Mouse (Mus musculus): ENCODE data around the gene Snrk. TPM values are rescaled to one million over a fixed set of nuclear protein-coding genes. Genes with fewer than 3 reads are reported as not detected.

Snrk gene
- polyA plus RNA-seq, 1 experiment from 2014 or later = 28.6 TPM

GRCm38 (mm10) chr9:122173405-122174233, 56.6 kb downstream of the Snrk start:
- Histone ChIP-seq H3K9me3 (ENCODE audit: control insufficient read depth, low read length) (no peaks in the 10 kb centered on the region), H3K27me3 (ENCODE audit: control insufficient read depth, insufficient read depth, low read length) (no peaks in the 10 kb centered on the region), H3K27ac (replicated peaks; ENCODE audit: low read depth, low read length) (no peak overlapping the region), H3K4me2 (ENCODE audit: low read depth, severe bottlenecking) (no peak overlapping the region), H3K9ac (ENCODE audit: low read length) (no peak overlapping the region), H3K4me3 (ENCODE audit: low read depth, low read length) (no peak overlapping the region), H3K4me1 (ENCODE audit: control insufficient read depth, insufficient read depth, low read length) (no peaks in the 10 kb centered on the region), H3K36me3 (ENCODE audit: control insufficient read depth, insufficient read depth, low read length) (no peaks in the 10 kb centered on the region)
- no peak for DNase-seq (ENCODE audit: low spot score)
- 77% methylated on average over 9 of the region's 9 CpGs for WGBS
- ATAC-seq (ENCODE audit: insufficient number of reproducible peaks, low FRiP score, low TSS enrichment, low read depth) = no peak

- no peak for DNase-seq (ENCODE audit: low spot score)
- H3K4me1 ChIP-seq (ENCODE audit: control insufficient read depth, insufficient read depth, low read length) = no peaks in the 10 kb centered on the region; the same call in 1 of the 2 replicates
- no peaks in the 10 kb centered on the region for H3K27me3 ChIP-seq (ENCODE audit: control insufficient read depth, insufficient read depth, low read length)
- no peaks in the 10 kb centered on the region for H3K36me3 ChIP-seq (ENCODE audit: control insufficient read depth, insufficient read depth, low read length)
- H3K4me2 ChIP-seq (ENCODE audit: low read depth, severe bottlenecking) = no peak overlapping the region
- no peak overlapping the region for H3K4me3 ChIP-seq (ENCODE audit: low read depth, low read length)
- no peak for ATAC-seq (ENCODE audit: insufficient number of reproducible peaks, low FRiP score, low TSS enrichment, low read depth)
- no peaks in the 10 kb centered on the region for H3K9me3 ChIP-seq (ENCODE audit: control insufficient read depth, low read length)
- no peak overlapping the region for H3K27ac ChIP-seq (replicated peaks; ENCODE audit: low read depth, low read length)
- WGBS = 91% methylated on average over 6 of the region's 6 CpGs
- H3K9ac ChIP-seq (ENCODE audit: low read length) = no peak overlapping the region
Observed at GRCm38 (mm10) chr9:122174723-122175122, 57.7 kb downstream of the Snrk start.

DNA sequence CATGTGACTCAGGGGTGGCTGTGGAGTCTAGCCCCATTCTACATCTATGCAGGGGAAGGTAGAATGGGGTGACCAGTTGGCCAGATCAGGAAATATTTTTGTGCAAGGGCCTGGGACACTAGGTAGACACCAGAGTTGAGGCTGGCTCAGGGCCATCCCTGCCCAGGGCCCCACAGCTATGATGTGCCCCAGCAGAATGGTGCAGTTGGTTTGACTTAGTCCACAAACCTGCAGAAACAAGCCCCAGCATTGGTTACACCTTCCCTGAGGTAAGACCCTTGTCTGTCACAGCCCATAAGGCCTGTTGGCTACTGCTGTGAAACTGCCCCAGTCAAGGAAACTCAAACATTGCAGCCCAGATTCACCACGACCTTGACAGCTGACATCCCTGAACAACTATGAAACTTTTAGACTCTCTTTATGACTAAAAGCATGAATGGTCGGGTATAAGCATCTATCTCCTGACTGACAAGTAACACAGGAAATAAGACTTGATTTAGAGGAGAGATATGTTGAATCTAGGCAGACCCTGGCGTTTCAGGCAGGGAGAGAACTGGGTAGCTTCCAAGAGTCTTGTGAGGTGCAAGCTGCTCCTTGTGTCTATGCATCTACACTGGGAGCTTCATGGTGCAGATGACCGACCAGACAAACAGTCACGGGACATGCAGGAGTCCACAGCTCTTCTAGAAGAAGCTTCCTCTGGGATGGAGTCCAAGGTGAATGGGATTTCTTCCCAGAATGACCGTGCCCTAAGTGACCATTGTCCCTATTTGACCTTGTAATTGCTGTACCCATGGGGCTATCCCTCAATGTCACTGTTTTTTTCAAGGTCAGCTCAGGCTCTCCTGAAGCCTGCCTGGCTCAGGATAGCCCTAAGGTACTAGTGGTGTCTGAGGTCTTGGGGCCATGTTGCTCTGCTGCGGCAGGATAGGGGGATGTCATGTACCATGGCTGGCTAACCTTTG, 60.5 kb downstream of the Snrk start:
- Histone ChIP-seq H3K4me1 (ENCODE audit: control insufficient read depth, insufficient read depth, low read length) (no peaks in the 10 kb centered on the region; the same call in 1 of the 2 replicates), H3K4me2 (ENCODE audit: low read depth, severe bottlenecking) (no peak overlapping the region), H3K27ac (replicated peaks; ENCODE audit: low read depth, low read length) (no peak overlapping the region), H3K9me3 (ENCODE audit: control insufficient read depth, low read length) (no peaks in the 10 kb centered on the region), H3K9ac (ENCODE audit: low read length) (no peak overlapping the region), H3K36me3 (ENCODE audit: control insufficient read depth, insufficient read depth, low read length) (no peaks in the 10 kb centered on the region), H3K4me3 (ENCODE audit: low read depth, low read length) (no peak overlapping the region), H3K27me3 (ENCODE audit: control insufficient read depth, insufficient read depth, low read length) (no peaks in the 10 kb centered on the region)
- ATAC-seq (ENCODE audit: insufficient number of reproducible peaks, low FRiP score, low TSS enrichment, low read depth) (no peak), DNase-seq (ENCODE audit: low spot score) (no peak)
- 83% methylated on average over 7 of the region's 7 CpGs for WGBS

GRCm38 (mm10) chr9:122178427-122178826, 61.4 kb downstream of the Snrk start:
- 66% methylated on average over 4 of the region's 4 CpGs for WGBS
- Histone ChIP-seq H3K4me3 (ENCODE audit: low read depth, low read length) (no peak overlapping the region), H3K4me2 (ENCODE audit: low read depth, severe bottlenecking) (no peak overlapping the region), H3K9ac (ENCODE audit: low read length) (no peak overlapping the region), H3K36me3 (ENCODE audit: control insufficient read depth, insufficient read depth, low read length) (no peaks in the 10 kb centered on the region), H3K9me3 (ENCODE audit: control insufficient read depth, low read length) (no peaks in the 10 kb centered on the region), H3K27me3 (ENCODE audit: control insufficient read depth, insufficient read depth, low read length) (no peaks in the 10 kb centered on the region), H3K4me1 (ENCODE audit: control insufficient read depth, insufficient read depth, low read length) (no peaks in the 10 kb centered on the region; the same call in 1 of the 2 replicates), H3K27ac (replicated peaks; ENCODE audit: low read depth, low read length) (no peak overlapping the region)
- no peak for DNase-seq (ENCODE audit: low spot score)
- no peak for ATAC-seq (ENCODE audit: insufficient number of reproducible peaks, low FRiP score, low TSS enrichment, low read depth)

DNA sequence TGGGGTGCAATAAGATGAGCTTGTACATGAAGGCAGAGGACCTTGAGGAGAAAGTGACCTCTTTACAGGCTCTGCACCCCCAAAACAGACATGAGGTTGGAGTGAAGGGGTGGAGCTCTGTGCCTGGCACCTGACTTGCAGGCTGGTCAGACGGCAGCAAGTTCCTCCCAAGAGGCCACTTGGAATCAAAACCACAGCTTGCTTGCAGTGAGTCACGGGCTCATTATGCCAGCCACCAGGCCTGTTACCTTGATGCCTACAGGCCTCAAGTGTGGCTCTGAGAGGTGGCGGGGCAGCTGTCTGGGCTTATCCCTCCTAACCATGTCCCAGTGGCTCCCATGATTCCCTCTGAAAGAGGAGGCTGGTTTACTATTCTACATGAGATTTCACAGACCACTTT, 63.0 kb downstream of the Snrk start:
- H3K9ac ChIP-seq (ENCODE audit: low read length) = no peak overlapping the region
- H3K4me1 ChIP-seq (ENCODE audit: control insufficient read depth, insufficient read depth, low read length) = no peaks in the 10 kb centered on the region; the same call in 1 of the 2 replicates
- H3K36me3 ChIP-seq (ENCODE audit: control insufficient read depth, insufficient read depth, low read length) = no peaks in the 10 kb centered on the region
- no peak for DNase-seq (ENCODE audit: low spot score)
- no peak overlapping the region for H3K27ac ChIP-seq (replicated peaks; ENCODE audit: low read depth, low read length)
- WGBS = 88% methylated on average over 3 of the region's 3 CpGs
- H3K9me3 ChIP-seq (ENCODE audit: control insufficient read depth, low read length) = no peaks in the 10 kb centered on the region
- H3K4me2 ChIP-seq (ENCODE audit: low read depth, severe bottlenecking) = no peak overlapping the region
- H3K4me3 ChIP-seq (ENCODE audit: low read depth, low read length) = no peak overlapping the region
- ATAC-seq (ENCODE audit: insufficient number of reproducible peaks, low FRiP score, low TSS enrichment, low read depth) = no peak
- no peaks in the 10 kb centered on the region for H3K27me3 ChIP-seq (ENCODE audit: control insufficient read depth, insufficient read depth, low read length)

- H3K27ac ChIP-seq (replicated peaks; ENCODE audit: low read depth, low read length) = no peak overlapping the region
- H3K4me1 ChIP-seq (ENCODE audit: control insufficient read depth, insufficient read depth, low read length) = no peaks in the 10 kb centered on the region; the same call in 1 of the 2 replicates
- H3K36me3 ChIP-seq (ENCODE audit: control insufficient read depth, insufficient read depth, low read length) = no peaks in the 10 kb centered on the region
- ATAC-seq (ENCODE audit: insufficient number of reproducible peaks, low FRiP score, low TSS enrichment, low read depth) (no peak), DNase-seq (ENCODE audit: low spot score) (no peak)
- WGBS = 85% methylated on average over 4 of the region's 4 CpGs
- H3K9me3 ChIP-seq (ENCODE audit: control insufficient read depth, low read length) = no peaks in the 10 kb centered on the region
- H3K4me3 ChIP-seq (ENCODE audit: low read depth, low read length) = no peak overlapping the region
- no peak overlapping the region for H3K4me2 ChIP-seq (ENCODE audit: low read depth, severe bottlenecking)
- no peak overlapping the region for H3K9ac ChIP-seq (ENCODE audit: low read length)
- H3K27me3 ChIP-seq (ENCODE audit: control insufficient read depth, insufficient read depth, low read length) = no peaks in the 10 kb centered on the region
Observed at GRCm38 (mm10) chr9:122183074-122183473, 66.0 kb downstream of the Snrk start.

GRCm38 (mm10) chr9:122184329-122184728, 67.3 kb downstream of the Snrk start:
- Histone ChIP-seq H3K9me3 (ENCODE audit: control insufficient read depth, low read length) (no peaks in the 10 kb centered on the region), H3K4me3 (ENCODE audit: low read depth, low read length) (no peak overlapping the region), H3K27ac (replicated peaks; ENCODE audit: low read depth, low read length) (no peak overlapping the region), H3K27me3 (ENCODE audit: control insufficient read depth, insufficient read depth, low read length) (no peaks in the 10 kb centered on the region), H3K4me2 (ENCODE audit: low read depth, severe bottlenecking) (no peak overlapping the region), H3K9ac (ENCODE audit: low read length) (no peak overlapping the region), H3K4me1 (ENCODE audit: control insufficient read depth, insufficient read depth, low read length) (no peaks in the 10 kb centered on the region), H3K36me3 (ENCODE audit: control insufficient read depth, insufficient read depth, low read length) (no peaks in the 10 kb centered on the region)
- ATAC-seq (ENCODE audit: insufficient number of reproducible peaks, low FRiP score, low TSS enrichment, low read depth) (no peak), DNase-seq (ENCODE audit: low spot score) (no peak)
- 88% methylated on average over 3 of the region's 3 CpGs for WGBS

GRCm38 (mm10) chr9:122185061-122185460, 68.0 kb downstream of the Snrk start:
- no peak for ATAC-seq (ENCODE audit: insufficient number of reproducible peaks, low FRiP score, low TSS enrichment, low read depth)
- H3K4me1 ChIP-seq (ENCODE audit: control insufficient read depth, insufficient read depth, low read length) = no peaks in the 10 kb centered on the region
- no peak overlapping the region for H3K4me2 ChIP-seq (ENCODE audit: low read depth, severe bottlenecking)
- no peaks in the 10 kb centered on the region for H3K9me3 ChIP-seq (ENCODE audit: control insufficient read depth, low read length)
- no peak overlapping the region for H3K4me3 ChIP-seq (ENCODE audit: low read depth, low read length)
- DNase-seq (ENCODE audit: low spot score) = peak; percentile 78
- H3K27ac ChIP-seq (replicated peaks; ENCODE audit: low read depth, low read length) = no peak overlapping the region
- 27% methylated on average over 2 of the region's 2 CpGs for WGBS
- no peaks in the 10 kb centered on the region for H3K27me3 ChIP-seq (ENCODE audit: control insufficient read depth, insufficient read depth, low read length)
- H3K9ac ChIP-seq (ENCODE audit: low read length) = no peak overlapping the region
- H3K36me3 ChIP-seq (ENCODE audit: control insufficient read depth, insufficient read depth, low read length) = no peaks in the 10 kb centered on the region

Measured in limb, embryonic 11.5 days (tissue).